Mouse (Mus musculus) left cerebral cortex, adult 8-10 months (tissue): ENCODE data around the gene Gstm7. TPM values are rescaled to one million over a fixed set of nuclear protein-coding genes. Genes with fewer than 3 reads are reported as not detected.
A peak's percentile ranks its signal among the peaks of the same experiment; 100 is the strongest.
"Not testable (repeated sequence)": the region's sequence is repeated elsewhere in the genome, so short reads cannot be mapped to it uniquely, and the experiment has no call there.

Source experiments
- DNase-seq, 2 experiments: peaks; one replicate each; pipeline ENCODE4 v3.0.0; 2022; ENCODE audit warnings: low spot score in 2 of 2
- total RNA-seq, 4 experiments: library from RNA; stranded (reverse); gene quantifications; 2 replicates each; pipeline ENCODE4 v1.2.4; 2022

Gstm7 gene
- total RNA-seq, 4 experiments from 2014 or later, result 88.2 to 109 (median 101) TPM

- no peak for DNase-seq
These were observed 4.3 kb upstream of the Gstm7 start for GRCm38 (mm10) chr3:107935888-107936287.

- no peak for DNase-seq
These were observed 3.7 kb upstream of the Gstm7 start for GRCm38 (mm10) chr3:107935268-107935667.

- DNase-seq, result no peak
These were observed 511 bp upstream of the Gstm7 start for GRCm38 (mm10) chr3:107932128-107932527.

GRCm38 (mm10) chr3:107931134-107931533 lies 483 bp downstream of the Gstm7 start:
- no peak for DNase-seq

- no peak for DNase-seq
These were observed 1.9 kb downstream of the Gstm7 start for GRCm38 (mm10) chr3:107929731-107930130.

- DNase-seq, result no peak
These were observed 2.4 kb downstream of the Gstm7 start for GRCm38 (mm10) chr3:107929243-107929642.

- no peak for DNase-seq
These were observed 2.9 kb downstream of the Gstm7 start for GRCm38 (mm10) chr3:107928691-107929090.

- DNase-seq, result no peak
These were observed 3.8 kb downstream of the Gstm7 start for GRCm38 (mm10) chr3:107927841-107928240.

- no peak for DNase-seq
These were observed 6.3 kb downstream of the Gstm7 start for GRCm38 (mm10) chr3:107925335-107925734.

GRCm38 (mm10) chr3:107920348-107920747 lies 11.3 kb downstream of the Gstm7 start:
- DNase-seq, result no peak

- no peak for DNase-seq
These were observed 13.7 kb downstream of the Gstm7 start for GRCm38 (mm10) chr3:107917783-107918408.

- DNase-seq, result no peak
These were observed 14.5 kb downstream of the Gstm7 start for GRCm38 (mm10) chr3:107917097-107917496.

GRCm38 (mm10) chr3:107916674-107917073 lies 14.9 kb downstream of the Gstm7 start:
- no peak for DNase-seq

GRCm38 (mm10) chr3:107905942-107906341 lies 25.7 kb downstream of the Gstm7 start:
- no peak for DNase-seq

GRCm38 (mm10) chr3:107900955-107901673 lies 30.5 kb downstream of the Gstm7 start:
- no peak for DNase-seq

GRCm38 (mm10) chr3:107898691-107899090 lies 32.9 kb downstream of the Gstm7 start:
- no peak for DNase-seq

GRCm38 (mm10) chr3:107895720-107896569 lies 35.7 kb downstream of the Gstm7 start, which contains the start of gene Gstm5:
Gene Gstm5, plus strand, starts transcription at chr3:107895821.
- peak; percentile 82 to 88 for DNase-seq

GRCm38 (mm10) chr3:107895194-107895719 lies 36.4 kb downstream of the Gstm7 start:
- DNase-seq, result no peak

GRCm38 (mm10) chr3:107889236-107889635 lies 42.4 kb downstream of the Gstm7 start:
- not testable (repeated sequence) for DNase-seq

- peak in 1 of 2 experiments; percentile 88 for DNase-seq
These were observed 43.7 kb downstream of the Gstm7 start for GRCm38 (mm10) chr3:107887674-107888495.
